Mouse (Mus musculus) neural tube, embryonic 14.5 days (tissue): Measurements from ENCODE around the gene 1700003E16Rik. TPM values are rescaled to one million over a fixed set of nuclear protein-coding genes. Genes with fewer than 3 reads are reported as not detected.

ENCODE experiments used
- ATAC-seq: fragments of 200-750 bp; cut with Nextera tagmentation; 2 replicates; pipeline ENCODE4 v1.8.0; 2017; ENCODE audit warnings: low read depth, mild to moderate bottlenecking, moderate TSS enrichment, moderate library complexity
- H3K27ac ChIP-seq: fragments of 300-500 bp; sonication (generic); 2 replicates; pipeline ENCODE4 v1.5.1; 2014; ENCODE audit warnings: low read depth, mild to moderate bottlenecking, control low read depth, low read length, moderate library complexity, mixed read lengths
- H3K27me3 ChIP-seq: fragments of 300-500 bp; sonication (generic); 2 replicates; pipeline ENCODE4 v1.6.1; 2014; ENCODE audit warnings: low read length; ENCODE audit not compliant: control insufficient read depth, insufficient read depth
- H3K36me3 ChIP-seq: fragments of 300-500 bp; sonication (generic); 2 replicates; pipeline ENCODE4 v1.6.1; 2014; ENCODE audit warnings: low read length, mixed read lengths; ENCODE audit not compliant: control insufficient read depth, insufficient read depth
- H3K4me1 ChIP-seq: fragments of 300-500 bp; sonication (generic); 2 replicates; pipeline ENCODE4 v1.6.1; 2014; ENCODE audit warnings: low read length; ENCODE audit not compliant: control insufficient read depth, insufficient read depth
- H3K4me2 ChIP-seq: fragments of 300-500 bp; sonication (generic); 2 replicates; pipeline ENCODE4 v1.6.1; 2014; ENCODE audit warnings: mild to moderate bottlenecking, low read depth, low read length, control low read depth
- H3K4me3 ChIP-seq: fragments of 300-500 bp; sonication (generic); 2 replicates; pipeline ENCODE4 v1.5.1; 2014; ENCODE audit warnings: low read depth, low read length, control low read depth, mixed read lengths
- H3K9ac ChIP-seq: fragments of 300-500 bp; sonication (generic); replicated peaks from 2 replicates; pipeline ENCODE4 v1.6.1; 2014; ENCODE audit warnings: low read depth, mild to moderate bottlenecking, control low read depth, low read length, mixed read lengths
- H3K9me3 ChIP-seq: fragments of 300-500 bp; sonication (generic); 2 replicates; pipeline ENCODE4 v1.6.1; 2016; ENCODE audit warnings: low read length; ENCODE audit not compliant: control insufficient read depth
- WGBS: fragments of 180-500 bp; shearing (Covaris S2); extraction: QIAGEN DNeasy Blood & Tissue Kit; methylation state at CpG from one replicate; pipeline ENCODE4 v1.1.7; 2014; 5-methylcytosine and 5-hydroxymethylcytosine counted together
- polyA plus RNA-seq: library from polyadenylated mRNA; unstranded; fragments of >200 nt; fragmentation: Nextera tagmentation; extraction: Ambion mirVana; gene quantifications from 2 replicates; pipeline ENCODE4 v1.2.1, GENCODE M21; 2014

The 1700003E16Rik gene
- polyA plus RNA-seq, 1 experiment from 2014 or later, result 7.8 TPM

GRCm38 (mm10) chr6:83205851-83206250, 49.6 kb downstream of the 1700003E16Rik start:
- WGBS, result 92% methylated on average over 3 of the region's 3 CpGs
- Histone ChIP-seq H3K27me3 (no peaks in the 10 kb centered on the region), H3K36me3 (no peaks in the 10 kb centered on the region), H3K4me2 (no peak overlapping the region), H3K9me3 (no peaks in the 10 kb centered on the region), H3K27ac (no peak overlapping the region), H3K9ac (no peak overlapping the region), H3K4me3 (no peak overlapping the region), H3K4me1 (no peaks in the 10 kb centered on the region)
- ATAC-seq, result no peak

- no peaks in the 10 kb centered on the region for H3K36me3 ChIP-seq
- no peak overlapping the region for H3K27ac ChIP-seq
- no peak overlapping the region for H3K9ac ChIP-seq
- no peaks in the 10 kb centered on the region for H3K4me1 ChIP-seq
- no peak overlapping the region for H3K4me3 ChIP-seq
- H3K9me3 ChIP-seq, result no peaks in the 10 kb centered on the region
- no peak overlapping the region for H3K4me2 ChIP-seq
- H3K27me3 ChIP-seq, result no peaks in the 10 kb centered on the region
- 81% methylated on average over 11 of the region's 11 CpGs for WGBS
- ATAC-seq, result no peak
These were observed 50.1 kb downstream of the 1700003E16Rik start for GRCm38 (mm10) chr6:83206321-83206720.

GRCm38 (mm10) chr6:83207361-83208049, 51.3 kb downstream of the 1700003E16Rik start:
- no peaks in the 10 kb centered on the region for H3K4me1 ChIP-seq
- no peak overlapping the region for H3K27ac ChIP-seq
- H3K9me3 ChIP-seq, result no peaks in the 10 kb centered on the region
- no peaks in the 10 kb centered on the region for H3K36me3 ChIP-seq
- no peak for ATAC-seq
- WGBS, result 69% methylated on average over 9 of the region's 9 CpGs
- H3K27me3 ChIP-seq, result no peaks in the 10 kb centered on the region
- no peak overlapping the region for H3K9ac ChIP-seq
- no peak overlapping the region for H3K4me2 ChIP-seq
- no peak overlapping the region for H3K4me3 ChIP-seq

- Histone ChIP-seq H3K9me3 (no peaks in the 10 kb centered on the region), H3K4me3 (no peak overlapping the region), H3K36me3 (no peaks in the 10 kb centered on the region), H3K27ac (no peak overlapping the region), H3K4me2 (no peak overlapping the region), H3K27me3 (no peaks in the 10 kb centered on the region), H3K4me1 (no peaks in the 10 kb centered on the region), H3K9ac (no peak overlapping the region)
- WGBS, result 80% methylated on average over 2 of the region's 2 CpGs
- no peak for ATAC-seq
These were observed 51.8 kb downstream of the 1700003E16Rik start for GRCm38 (mm10) chr6:83208050-83208400.

GRCm38 (mm10) chr6:83210495-83210894, 54.3 kb downstream of the 1700003E16Rik start:
- no peaks in the 10 kb centered on the region for H3K27me3 ChIP-seq
- WGBS, result 45% methylated on average over 2 of the region's 2 CpGs
- H3K4me1 ChIP-seq, result no peaks in the 10 kb centered on the region
- H3K9me3 ChIP-seq, result no peaks in the 10 kb centered on the region
- no peak for ATAC-seq
- no peak overlapping the region for H3K4me3 ChIP-seq
- H3K9ac ChIP-seq, result no peak overlapping the region
- no peak overlapping the region for H3K4me2 ChIP-seq
- H3K27ac ChIP-seq, result no peak overlapping the region
- no peaks in the 10 kb centered on the region for H3K36me3 ChIP-seq

- whole genome bisulfite sequencing, result 14% methylated on average over 5 of the region's 5 CpGs
- Histone ChIP-seq H3K4me3 (no peak overlapping the region), H3K9me3 (no peaks in the 10 kb centered on the region), H3K4me2 (no peak overlapping the region), H3K4me1 (no peaks in the 10 kb centered on the region), H3K9ac (no peak overlapping the region), H3K36me3 (no peaks in the 10 kb centered on the region), H3K27me3 (no peaks in the 10 kb centered on the region), H3K27ac (no peak overlapping the region)
- ATAC-seq, result no peak
These were observed 55.3 kb downstream of the 1700003E16Rik start for GRCm38 (mm10) chr6:83211526-83211925.

Other genes starting within 250 kb of the 1700003E16Rik start
- gene Sema4f, start 216.6 kb upstream of the 1700003E16Rik start, polyA plus RNA-seq, result 13.7 and 19.5 TPM in 2 replicates
- gene M1ap, start 209.5 kb upstream of the 1700003E16Rik start, polyA plus RNA-seq, result not detected in 2 replicates
- 1.0 and 2.0 TPM in 2 replicates for gene Dok1, start 122.9 kb upstream of the 1700003E16Rik start, polyA plus RNA-seq
- 4.2 and 6.1 TPM in 2 replicates for gene Loxl3, start 122.2 kb upstream of the 1700003E16Rik start, polyA plus RNA-seq
- gene Aup1, start 101.9 kb upstream of the 1700003E16Rik start, polyA plus RNA-seq, result 122 and 123 TPM in 2 replicates
- 37.8 and 45.9 TPM in 2 replicates for gene Htra2, start 101.1 kb upstream of the 1700003E16Rik start, polyA plus RNA-seq
- gene Dqx1, start 98.6 kb upstream of the 1700003E16Rik start, polyA plus RNA-seq, result 0.24 and 0.54 TPM in 2 replicates
- 7.1 TPM in 1 of 2 replicates, not detected in the other for gene Tlx2, start 86.1 kb upstream of the 1700003E16Rik start, polyA plus RNA-seq
- 44.9 and 46.6 TPM in 2 replicates for gene Pcgf1, start 78.5 kb upstream of the 1700003E16Rik start, polyA plus RNA-seq
- gene Lbx2, start 70.0 kb upstream of the 1700003E16Rik start, polyA plus RNA-seq, result not detected in 2 replicates
- 5.6 and 6.3 TPM in 2 replicates for gene Ccdc142, start 54.8 kb upstream of the 1700003E16Rik start, polyA plus RNA-seq
- 3.7 and 4.3 TPM in 2 replicates for gene Gm42688, start 54.8 kb upstream of the 1700003E16Rik start, polyA plus RNA-seq
- gene Mrpl53, start 47.4 kb upstream of the 1700003E16Rik start, polyA plus RNA-seq, result 118 and 119 TPM in 2 replicates
- gene Mogs, start 40.9 kb upstream of the 1700003E16Rik start, polyA plus RNA-seq, result 21.9 and 25.3 TPM in 2 replicates
- 129 and 146 TPM in 2 replicates for gene Wbp1, start 34.8 kb upstream of the 1700003E16Rik start, polyA plus RNA-seq
- 13.5 and 14.3 TPM in 2 replicates for gene Ino80b, start 31.0 kb upstream of the 1700003E16Rik start, polyA plus RNA-seq
- 6.3 and 8.8 TPM in 2 replicates for gene Rtkn, start 20.9 kb upstream of the 1700003E16Rik start, polyA plus RNA-seq
- gene Wdr54, start within 50 bp of the 1700003E16Rik start, polyA plus RNA-seq, result 18.2 and 25.7 TPM in 2 replicates
- 122 and 147 TPM in 2 replicates for gene Dctn1, start 9.5 kb downstream of the 1700003E16Rik start, polyA plus RNA-seq
- not detected in 2 replicates for gene Slc4a5, start 63.4 kb downstream of the 1700003E16Rik start, polyA plus RNA-seq
- gene Mthfd2, start 169.5 kb downstream of the 1700003E16Rik start, polyA plus RNA-seq, result 28.7 and 30.7 TPM in 2 replicates
- gene Mob1a, start 169.6 kb downstream of the 1700003E16Rik start, polyA plus RNA-seq, result 22.3 and 32.2 TPM in 2 replicates
- 57.3 and 57.5 TPM in 2 replicates for gene Bola3, start 192.7 kb downstream of the 1700003E16Rik start, polyA plus RNA-seq